Mouse (Mus musculus): ENCODE measurements around the gene Tmem144. TPM values are rescaled to one million over a fixed set of nuclear protein-coding genes. Genes with fewer than 3 reads are reported as not detected.

Gene Tmem144
- total and polyA plus RNA-seq, 3 experiments = 0.59 to 2.0 (median 1.3) TPM

DNA sequence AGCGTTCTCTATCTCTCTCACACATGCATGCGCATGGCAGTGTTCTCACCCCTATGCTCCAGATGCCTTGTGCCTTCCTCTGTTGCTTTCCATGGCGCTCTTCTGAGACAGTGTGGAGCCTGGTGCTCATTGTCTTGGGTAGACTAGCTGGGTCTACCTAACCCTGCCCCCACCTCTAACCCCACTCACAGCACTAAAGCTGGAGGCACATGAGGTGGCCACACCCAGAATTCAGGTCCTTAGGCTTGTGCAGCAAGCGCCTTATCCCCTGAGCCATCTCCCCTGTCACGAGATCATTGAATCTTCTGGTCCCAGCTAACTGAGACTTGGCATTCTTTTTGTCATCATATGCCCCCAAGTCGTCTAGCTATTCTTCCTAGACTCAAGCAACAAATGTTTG, 48.7 kb upstream of the Tmem144 start:
- H3K9me3 ChIP-seq (replicated peaks; ENCODE audit: low read length) = no peaks in the 10 kb centered on the region
- TF ChIP-seq ZMIZ1 (IDR thresholded peaks at IDR 0.05; ENCODE audit: low read depth, low read length) = no peak
- TF ChIP-seq RCOR1 (conservative IDR thresholded peaks at IDR 0.05; ENCODE audit: low read depth, low read length) = no peak
- TF ChIP-seq HCFC1 (IDR thresholded peaks at IDR 0.05; ENCODE audit: low read depth, low read length) = no peak
- TF ChIP-seq ETS1 (conservative IDR thresholded peaks at IDR 0.05; ENCODE audit: low read depth, low read length) = no peak
- no peak for TF ChIP-seq TCF12 (IDR thresholded peaks at IDR 0.05; ENCODE audit: low read depth, low read length)
- no peak for TF ChIP-seq MXI1 (IDR thresholded peaks at IDR 0.05; ENCODE audit: low read depth, low read length)
- TF ChIP-seq KAT2A (IDR thresholded peaks at IDR 0.05; ENCODE audit: insufficient replicate concordance, low read length) = no peak
- no peak for TF ChIP-seq CHD1 (IDR thresholded peaks at IDR 0.05; ENCODE audit: low read depth, low read length)
- TF ChIP-seq ELF1 (IDR thresholded peaks at IDR 0.05; ENCODE audit: low read depth, low read length) = no peak
- TF ChIP-seq TBP (conservative IDR thresholded peaks at IDR 0.05; ENCODE audit: low read depth, low read length) = no peak
- TF ChIP-seq IRF4 (IDR thresholded peaks at IDR 0.05; ENCODE audit: low read depth, low read length) = no peak
- TF ChIP-seq PAX5 (IDR thresholded peaks at IDR 0.05; ENCODE audit: low read length) = no peak
- no peak for TF ChIP-seq CHD2 (IDR thresholded peaks at IDR 0.05; ENCODE audit: low read length)
- TF ChIP-seq POLR2A (IDR thresholded peaks at IDR 0.05; ENCODE audit: low read depth, low read length) = no peak
- TF ChIP-seq GABPA (IDR thresholded peaks at IDR 0.05; ENCODE audit: insufficient replicate concordance, low read depth, low read length) = no peak
- no peak overlapping the region for H3K27ac ChIP-seq (ENCODE audit: insufficient read depth, low read depth)
- no peak overlapping the region for H3K4me3 ChIP-seq (replicated peaks in 1 of 3; ENCODE audit: low read depth in 2 of 3, low read length in 2 of 3, poor library complexity in 1 of 3)
- in situ Hi-C loops (cut with MboI; ENCODE audit: low pct_ligation_motif_present, low pct_unique_long_range_greater_than_20kb, low sequenced_read_pairs) (no loop called here), dilution Hi-C loops (cut with MboI; ENCODE audit: extremely low pct_ligation_motif_present, extremely low pct_unique_long_range_greater_than_20kb, low sequenced_read_pairs) (no loop called here)
- H3K4me1 ChIP-seq (ENCODE audit: control insufficient read depth in 1 of 2, insufficient read depth in 2 of 2) = peaks cover 0 to 8% of the 10 kb centered on the region in 2 experiments; a peak in 2 of 4 replicates
- peaks cover 0 to 21% of the 10 kb centered on the region in 2 experiments for H3K36me3 ChIP-seq (replicated peaks in 1 of 2; ENCODE audit: control insufficient read depth in 1 of 2, insufficient read depth in 1 of 2, low read length in 1 of 2)
- H3K4me2 ChIP-seq (ENCODE audit: insufficient read depth, low read depth, poor library complexity, severe bottlenecking) = no peak overlapping the region
- no peaks in the 10 kb centered on the region for H3K79me2 ChIP-seq (replicated peaks; ENCODE audit: control insufficient read depth, extremely low read depth, insufficient read depth, poor library complexity, severe bottlenecking)
- H3K27me3 ChIP-seq (replicated peaks) = no peaks in the 10 kb centered on the region
- DNase-seq (ENCODE audit: extremely low read depth) = no peak
- no peak overlapping the region for H3K9ac ChIP-seq (ENCODE audit: insufficient read depth, low read depth)

DNA sequence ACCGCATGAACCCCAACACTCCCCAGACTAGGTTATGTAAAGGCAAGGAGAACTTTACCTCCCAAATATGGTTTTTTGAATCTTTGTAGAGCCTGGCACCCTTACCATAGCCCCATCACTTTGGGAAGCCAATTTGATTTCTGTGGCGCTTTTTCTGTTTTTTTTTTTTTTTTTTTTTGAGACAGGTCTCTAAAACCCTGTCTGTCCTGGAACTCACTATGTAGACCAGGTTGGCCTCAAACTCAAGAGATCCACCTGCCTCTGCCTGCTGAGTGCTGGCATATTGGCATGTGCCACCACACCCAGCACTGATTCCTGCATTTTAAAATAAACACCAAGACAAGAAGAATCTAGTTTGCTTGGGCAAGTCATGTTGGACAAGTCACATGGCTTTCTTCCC, 47.9 kb upstream of the Tmem144 start:
- Histone ChIP-seq H3K36me3 (replicated peaks in 1 of 2; ENCODE audit: control insufficient read depth in 1 of 2, insufficient read depth in 1 of 2, low read length in 1 of 2) (peaks cover 0 to 21% of the 10 kb centered on the region in 2 experiments), H3K9me3 (replicated peaks; ENCODE audit: low read length) (no peaks in the 10 kb centered on the region), H3K4me2 (ENCODE audit: insufficient read depth, low read depth, poor library complexity, severe bottlenecking) (no peak overlapping the region), H3K4me3 (replicated peaks in 1 of 3; ENCODE audit: low read depth in 2 of 3, low read length in 2 of 3, poor library complexity in 1 of 3) (no peak overlapping the region), H3K4me1 (ENCODE audit: control insufficient read depth in 1 of 2, insufficient read depth in 2 of 2) (peaks cover 0 to 8% of the 10 kb centered on the region in 2 experiments; a peak in 2 of 4 replicates), H3K79me2 (replicated peaks; ENCODE audit: control insufficient read depth, extremely low read depth, insufficient read depth, poor library complexity, severe bottlenecking) (no peaks in the 10 kb centered on the region), H3K27ac (ENCODE audit: insufficient read depth, low read depth) (no peak overlapping the region), H3K9ac (ENCODE audit: insufficient read depth, low read depth) (no peak overlapping the region), H3K27me3 (replicated peaks) (no peaks in the 10 kb centered on the region)
- TF ChIP-seq KAT2A (IDR thresholded peaks at IDR 0.05; ENCODE audit: insufficient replicate concordance, low read length) (no peak), ZMIZ1 (IDR thresholded peaks at IDR 0.05; ENCODE audit: low read depth, low read length) (no peak), GABPA (IDR thresholded peaks at IDR 0.05; ENCODE audit: insufficient replicate concordance, low read depth, low read length) (no peak), POLR2A (IDR thresholded peaks at IDR 0.05; ENCODE audit: low read depth, low read length) (no peak)
- in situ Hi-C loops (cut with MboI; ENCODE audit: low pct_ligation_motif_present, low pct_unique_long_range_greater_than_20kb, low sequenced_read_pairs) = no loop called here
- dilution Hi-C loops (cut with MboI; ENCODE audit: extremely low pct_ligation_motif_present, extremely low pct_unique_long_range_greater_than_20kb, low sequenced_read_pairs) = no loop called here
- DNase-seq (ENCODE audit: extremely low read depth) = no peak
